Mouse (Mus musculus) heart, postnatal 0 days (tissue): Measurements from ENCODE around the gene Dpm3. TPM values are rescaled to one million over a fixed set of nuclear protein-coding genes. Genes with fewer than 3 reads are reported as not detected.

Source experiments
- ATAC-seq: fragments of 200-750 bp; cut with Nextera tagmentation; 2 replicates; pipeline ENCODE4 v1.8.0; 2017; ENCODE audit warnings: low read depth, moderate number of reproducible peaks, moderate library complexity; ENCODE audit not compliant: insufficient read depth
- DNase-seq: peaks from one replicate; pipeline ENCODE4 v3.0.0-alpha.2; 2016; ENCODE audit warnings: low spot score
- H3K27ac ChIP-seq: fragments of 300-500 bp; sonication (generic); 2 replicates; pipeline ENCODE4 v1.5.1; 2014; ENCODE audit warnings: low read depth, mild to moderate bottlenecking
- H3K27me3 ChIP-seq: fragments of 300-500 bp; sonication (generic); 2 replicates; pipeline ENCODE4 v1.6.1; 2014; ENCODE audit warnings: low read length, mixed read lengths; ENCODE audit not compliant: control insufficient read depth, insufficient read depth
- H3K36me3 ChIP-seq: fragments of 300-500 bp; sonication (generic); replicated peaks from 2 replicates; pipeline ENCODE4 v1.6.1; 2014; ENCODE audit warnings: low read length, mixed read lengths; ENCODE audit not compliant: control insufficient read depth, insufficient read depth
- H3K4me1 ChIP-seq: fragments of 300-500 bp; sonication (generic); 2 replicates; pipeline ENCODE4 v1.6.1; 2014; ENCODE audit warnings: antibody characterized with exemption; ENCODE audit not compliant: control insufficient read depth, insufficient read depth
- H3K4me2 ChIP-seq: fragments of 300-500 bp; sonication (generic); 2 replicates; pipeline ENCODE4 v1.6.1; 2014; ENCODE audit warnings: low read depth, mild to moderate bottlenecking, low read length, moderate library complexity
- H3K4me3 ChIP-seq: fragments of 300-500 bp; sonication (generic); 2 replicates; pipeline ENCODE4 v1.5.1; 2014; ENCODE audit warnings: low read depth, low read length
- H3K9ac ChIP-seq: fragments of 300-500 bp; sonication (generic); replicated peaks from 2 replicates; pipeline ENCODE4 v1.6.1; 2014; ENCODE audit warnings: low read depth, low read length, mixed read lengths
- H3K9me3 ChIP-seq: fragments of 300-500 bp; sonication (generic); replicated peaks from 2 replicates; pipeline ENCODE4 v1.6.1; 2016; ENCODE audit warnings: low read length; ENCODE audit not compliant: control insufficient read depth
- CTCF ChIP-seq: IDR thresholded peaks from 2 replicates; pipeline ENCODE4 v1.5.1; 2016; ENCODE audit warnings: antibody characterized with exemption, control low read depth, low read depth
- EP300 ChIP-seq: IDR thresholded peaks from 2 replicates; pipeline ENCODE4 v1.6.1; 2016; ENCODE audit warnings: antibody characterized with exemption, low read depth
- whole genome bisulfite sequencing: fragments of 180-500 bp; shearing (Covaris S2); extraction: QIAGEN DNeasy Blood & Tissue Kit; methylation state at CpG from one replicate; pipeline ENCODE4 v1.1.7; 2014; 5-methylcytosine and 5-hydroxymethylcytosine counted together
- polyA plus RNA-seq: library from polyadenylated mRNA; unstranded; fragments of >200 nt; fragmentation: Nextera tagmentation; extraction: Ambion mirVana; gene quantifications from 2 replicates; pipeline ENCODE4 v1.2.1, GENCODE M21; 2015
- total RNA-seq: library from RNA; depleted of rRNA; stranded (reverse); fragments of >200 nt; gene quantifications from 2 replicates; pipeline ENCODE4 v1.2.3, GENCODE M21; 2014; ENCODE audit warnings: low replicate concordance

Gene Dpm3
- total and polyA plus RNA-seq, 2 experiments from 2014 or later: 80.3 to 450 TPM

DNA sequence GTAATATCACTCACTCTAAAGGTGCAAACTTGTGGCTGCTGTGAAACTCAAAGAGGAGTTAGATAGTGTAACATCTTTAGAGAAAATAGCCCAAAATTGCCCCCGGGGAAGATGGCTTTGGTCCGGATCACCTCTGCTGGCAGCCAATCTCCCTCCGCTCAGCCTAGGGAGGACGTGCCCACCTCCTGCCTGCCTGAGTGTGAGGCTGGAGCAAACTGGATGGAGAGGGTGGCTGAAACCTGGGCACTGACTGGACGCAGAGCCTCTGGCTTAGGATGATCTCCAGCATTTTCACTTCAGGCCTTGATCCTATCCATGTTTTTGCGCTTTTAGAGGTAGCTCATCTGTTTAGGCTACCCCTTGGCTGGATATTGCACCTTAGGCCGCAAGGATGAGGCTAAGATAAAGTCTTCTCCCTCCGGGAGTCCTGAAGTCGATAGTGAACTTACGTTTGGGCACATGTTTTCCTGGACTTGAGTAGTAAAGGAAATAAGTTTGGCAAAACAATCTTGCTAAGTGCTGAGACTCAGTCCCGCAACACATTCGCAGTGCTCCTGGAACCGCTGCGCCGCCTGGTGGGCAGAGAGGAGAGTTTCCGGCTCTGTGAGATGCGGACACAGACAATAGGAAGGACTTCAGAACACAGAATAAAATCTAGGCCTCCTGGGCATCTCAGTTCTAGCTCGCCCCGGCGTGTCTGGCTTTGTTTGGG lies 22.6 kb downstream of the Dpm3 start:
- Histone ChIP-seq H3K4me2 (peak overlapping the region; percentile 92), H3K9me3 (no peaks in the 10 kb centered on the region), H3K36me3 (no peaks in the 10 kb centered on the region), H3K4me3 (peak overlapping the region; percentile 78), H3K4me1 (peaks cover 23% of the 10 kb centered on the region), H3K27ac (peak overlapping the region; percentile 33), H3K9ac (no peak overlapping the region), H3K27me3 (no peaks in the 10 kb centered on the region)
- DNase-seq (peak; percentile 73), ATAC-seq (no peak)
- TF ChIP-seq CTCF (peak; percentile 93), EP300 (no peak)
- 13% methylated on average over 20 of the region's 20 CpGs for WGBS

DNA sequence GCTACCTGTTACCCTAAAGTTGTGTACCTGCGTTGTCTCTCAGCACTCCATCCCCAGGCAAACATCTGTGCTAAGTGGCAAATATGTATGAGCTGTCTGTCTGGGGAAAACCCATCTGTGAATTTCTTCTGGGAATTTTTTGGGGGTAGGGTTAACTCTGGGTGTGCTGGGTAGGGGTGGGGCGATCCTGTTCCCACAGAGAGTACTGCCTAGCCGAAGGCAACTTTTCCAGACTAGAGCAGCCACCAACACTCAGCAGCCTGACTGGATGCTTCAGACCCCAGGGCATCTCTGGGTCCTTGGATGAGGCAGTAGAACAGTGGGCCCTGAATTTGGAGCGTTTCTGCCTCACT lies 23.1 kb downstream of the Dpm3 start:
- WGBS: 14% methylated on average over 4 of the region's 4 CpGs
- no peak for TF ChIP-seq CTCF
- TF ChIP-seq EP300: no peak
- H3K36me3 ChIP-seq: no peaks in the 10 kb centered on the region
- no peak overlapping the region for H3K4me3 ChIP-seq
- peaks cover 19% of the 10 kb centered on the region for H3K4me1 ChIP-seq
- ATAC-seq (no peak), DNase-seq (no peak)
- no peak overlapping the region for H3K4me2 ChIP-seq
- no peaks in the 10 kb centered on the region for H3K27me3 ChIP-seq
- no peak overlapping the region for H3K27ac ChIP-seq
- no peaks in the 10 kb centered on the region for H3K9me3 ChIP-seq
- H3K9ac ChIP-seq: no peak overlapping the region

DNA sequence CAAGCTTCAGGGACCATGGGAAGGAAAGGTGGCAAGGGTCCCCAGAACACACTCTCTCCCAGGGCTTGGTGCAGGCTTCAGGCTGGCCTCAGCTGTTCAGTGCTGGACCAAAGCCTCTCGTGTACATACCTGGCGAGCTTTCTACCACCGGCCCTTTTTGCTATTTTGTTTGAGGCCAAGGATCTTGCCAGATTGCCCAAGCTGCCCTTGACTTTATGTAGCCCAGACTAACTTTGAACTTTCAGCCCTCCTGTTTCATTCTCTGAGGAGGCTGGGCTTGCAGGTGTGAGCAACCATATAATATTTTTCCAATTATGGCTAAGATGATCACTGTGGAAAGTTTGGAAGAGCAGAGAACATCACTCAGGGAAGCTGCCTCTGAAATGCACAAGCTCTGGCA lies 25.1 kb downstream of the Dpm3 start:
- H3K4me1 ChIP-seq: peaks cover 13% of the 10 kb centered on the region
- no peak overlapping the region for H3K9ac ChIP-seq
- no peak overlapping the region for H3K4me2 ChIP-seq
- H3K27me3 ChIP-seq: no peaks in the 10 kb centered on the region
- H3K27ac ChIP-seq: no peak overlapping the region
- TF ChIP-seq CTCF: no peak
- no peak for TF ChIP-seq EP300
- no peaks in the 10 kb centered on the region for H3K9me3 ChIP-seq
- no peaks in the 10 kb centered on the region for H3K36me3 ChIP-seq
- ATAC-seq: no peak
- DNase-seq: no peak
- WGBS: 80% methylated on average over 3 of the region's 3 CpGs
- H3K4me3 ChIP-seq: no peak overlapping the region

DNA sequence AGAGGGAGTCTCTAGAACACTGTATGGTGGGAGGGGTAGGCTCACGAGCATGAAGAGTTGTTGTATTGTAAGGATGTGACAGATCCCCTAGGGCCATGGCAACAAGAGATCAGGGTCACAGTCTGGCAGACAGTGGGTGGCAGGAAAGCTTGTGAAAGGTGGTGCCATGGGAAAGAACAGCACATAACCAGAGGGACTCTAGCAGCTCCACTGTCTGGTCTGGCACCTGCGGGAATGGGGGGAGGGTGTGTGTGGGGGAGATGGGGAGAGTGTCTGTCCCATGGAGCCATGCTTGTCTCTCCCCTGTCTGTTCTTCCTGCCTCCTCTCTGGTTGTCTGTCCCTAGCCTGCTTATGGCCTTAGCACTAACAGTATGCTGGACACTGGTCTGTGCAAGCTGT lies 26.4 kb downstream of the Dpm3 start:
- no peaks in the 10 kb centered on the region for H3K9me3 ChIP-seq
- ATAC-seq (no peak), DNase-seq (no peak)
- H3K4me1 ChIP-seq: peaks cover 8% of the 10 kb centered on the region
- WGBS: 45% methylated on average over 2 of the region's 2 CpGs
- no peaks in the 10 kb centered on the region for H3K36me3 ChIP-seq
- TF ChIP-seq EP300 (no peak), CTCF (no peak)
- no peak overlapping the region for H3K27ac ChIP-seq
- no peak overlapping the region for H3K4me3 ChIP-seq
- no peak overlapping the region for H3K9ac ChIP-seq
- no peaks in the 10 kb centered on the region for H3K27me3 ChIP-seq
- no peak overlapping the region for H3K4me2 ChIP-seq

DNA sequence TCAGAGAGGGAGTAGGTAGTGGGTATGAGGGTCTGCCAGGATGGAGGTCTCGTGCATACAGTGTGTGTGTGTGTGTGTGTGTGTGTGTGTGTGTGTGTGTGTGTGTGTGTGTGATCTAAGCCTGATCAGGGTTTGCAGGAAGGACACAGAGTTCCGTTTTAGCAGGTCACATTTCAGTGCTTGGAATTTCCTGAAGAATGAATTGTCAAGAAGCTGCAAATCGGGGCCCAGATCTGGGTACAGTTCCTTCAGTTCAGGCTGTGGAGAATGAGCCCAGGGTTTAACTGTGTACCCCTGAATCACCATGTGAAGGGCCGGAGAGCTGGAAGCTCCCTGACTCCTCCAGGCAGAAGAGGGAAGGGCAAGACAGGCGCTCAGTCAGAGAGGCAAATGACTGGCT lies 28.1 kb downstream of the Dpm3 start:
- Histone ChIP-seq H3K9me3 (no peaks in the 10 kb centered on the region), H3K4me3 (no peak overlapping the region), H3K4me2 (no peak overlapping the region), H3K9ac (no peak overlapping the region), H3K4me1 (peaks cover 4% of the 10 kb centered on the region; the same call in 1 of the 2 replicates), H3K27ac (peak overlapping the region; percentile 55), H3K36me3 (no peaks in the 10 kb centered on the region), H3K27me3 (no peaks in the 10 kb centered on the region)
- TF ChIP-seq EP300 (no peak), CTCF (no peak)
- DNase-seq (no peak), ATAC-seq (no peak)
- WGBS: 46% methylated on average over 5 of the region's 5 CpGs

DNA sequence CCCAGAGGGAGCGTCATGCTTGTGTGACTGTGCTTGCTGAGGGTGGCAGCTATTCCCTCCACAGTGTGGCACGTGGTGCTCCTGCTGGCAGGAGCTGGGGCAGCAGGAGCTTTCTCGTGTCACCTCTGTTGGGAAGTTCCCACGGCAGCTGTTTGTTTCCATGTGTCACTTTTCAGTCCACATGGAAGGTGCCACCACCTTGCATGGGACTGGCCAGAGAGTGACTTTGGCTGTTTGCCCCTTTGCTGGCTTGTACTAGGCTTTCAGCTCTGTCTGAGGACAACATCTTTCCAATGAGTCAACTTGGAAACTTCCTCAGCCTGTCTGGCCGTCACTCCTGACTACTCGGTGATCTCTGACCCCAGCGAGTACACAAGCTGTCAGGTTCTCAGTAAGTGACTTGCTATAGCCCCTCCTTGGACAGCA lies 29.4 kb downstream of the Dpm3 start:
- no peak overlapping the region for H3K27ac ChIP-seq
- no peaks in the 10 kb centered on the region for H3K27me3 ChIP-seq
- no peak overlapping the region for H3K9ac ChIP-seq
- H3K9me3 ChIP-seq: no peaks in the 10 kb centered on the region
- no peak for TF ChIP-seq EP300
- no peak for TF ChIP-seq CTCF
- H3K4me3 ChIP-seq: no peak overlapping the region
- H3K4me1 ChIP-seq: peaks cover 4% of the 10 kb centered on the region; the same call in 1 of the 2 replicates
- H3K4me2 ChIP-seq: no peak overlapping the region
- WGBS: 27% methylated on average over 7 of the region's 7 CpGs
- DNase-seq: no peak
- no peaks in the 10 kb centered on the region for H3K36me3 ChIP-seq
- peak; percentile 66 for ATAC-seq
